Mouse (Mus musculus) MEL (cell line): ENCODE results near the gene Nrk. TPM values are rescaled to one million over a fixed set of nuclear protein-coding genes. Genes with fewer than 3 reads are reported as not detected.

Source experiments
- DNase-seq: peaks from one replicate; pipeline ENCODE4 v3.0.0; 2011; ENCODE audit warnings: low read depth, low spot score
- H3K27ac ChIP-seq: 2 replicates; pipeline ENCODE4 v1.5.1; 2012; ENCODE audit warnings: low read depth, mild to moderate bottlenecking, control low read depth, low read length, moderate library complexity; ENCODE audit not compliant: control insufficient read depth
- H3K27me3 ChIP-seq, 2 experiments: fragments of 150-350 bp in 1 of 2; sonication (generic) in 1 of 2; 2 replicates each; pipeline ENCODE4 v1.6.1; 2012; ENCODE audit warnings: low read length in 2 of 2, mild to moderate bottlenecking in 2 of 2, improper control_type of control experiment in 1 of 2, moderate library complexity in 1 of 2; ENCODE audit not compliant: insufficient read depth in 2 of 2, control insufficient read depth in 1 of 2
- H3K36me3 ChIP-seq, 2 experiments: 2 replicates each; pipeline ENCODE4 v1.6.1; 2012 to 2014; ENCODE audit warnings: low read length in 2 of 2, improper control_type of control experiment in 1 of 2, inconsistent platforms in 1 of 2, mild to moderate bottlenecking in 1 of 2; ENCODE audit not compliant: insufficient read depth in 2 of 2, control insufficient read depth in 1 of 2
- H3K4me1 ChIP-seq, 2 experiments: fragments of 150-350 bp in 1 of 2; sonication (generic) in 1 of 2; 2 replicates each; pipeline ENCODE4 v1.6.1; 2012; ENCODE audit warnings: low read length in 2 of 2, improper control_type of control experiment in 1 of 2, mild to moderate bottlenecking in 1 of 2; ENCODE audit not compliant: insufficient read depth in 2 of 2, control insufficient read depth in 1 of 2
- H3K4me3 ChIP-seq, 2 experiments: fragments of 150-350 bp in 1 of 2; sonication (generic) in 1 of 2; 2 replicates each; pipeline ENCODE4 v1.5.1; 2012; ENCODE audit warnings: low read depth in 2 of 2, low read length in 2 of 2, mild to moderate bottlenecking in 2 of 2, moderate library complexity in 2 of 2, control low read depth in 1 of 2, improper control_type of control experiment in 1 of 2; ENCODE audit not compliant: control insufficient read depth in 1 of 2, insufficient read depth in 1 of 2
- H3K79me2 ChIP-seq: 2 replicates; pipeline ENCODE4 v1.6.1; 2012; ENCODE audit warnings: mild to moderate bottlenecking, low read length, moderate library complexity; ENCODE audit not compliant: control insufficient read depth, poor library complexity, insufficient read depth
- H3K9ac ChIP-seq: 2 replicates; pipeline ENCODE4 v1.6.1; 2012; ENCODE audit warnings: low read depth, mild to moderate bottlenecking, control low read depth, low read length, moderate library complexity; ENCODE audit not compliant: control insufficient read depth, poor library complexity, severe bottlenecking
- H3K9me3 ChIP-seq: fragments of 150-350 bp; sonication (generic); replicated peaks from 2 replicates; pipeline ENCODE4 v1.6.1; 2012; ENCODE audit warnings: mild to moderate bottlenecking, low read length, improper control_type of control experiment, moderate library complexity; ENCODE audit not compliant: insufficient read depth
- CHD2 ChIP-seq: IDR thresholded peaks from 2 replicates; pipeline ENCODE4 v1.6.1; 2011; ENCODE audit warnings: low read length, improper control_type of control experiment
- E2F4 ChIP-seq: IDR thresholded peaks from 2 replicates; pipeline ENCODE4 v1.6.1; 2011; ENCODE audit warnings: low read depth, low read length, improper control_type of control experiment, borderline replicate concordance
- EP300 ChIP-seq, 2 experiments: IDR thresholded peaks; 2 replicates each; pipeline ENCODE4 v1.6.1; 2011; ENCODE audit warnings: improper control_type of control experiment in 2 of 2, low read length in 2 of 2, low read depth in 1 of 2, mild to moderate bottlenecking in 1 of 2
- ETS1 ChIP-seq: IDR thresholded peaks from 2 replicates; pipeline ENCODE4 v1.6.1; 2012; ENCODE audit warnings: low read depth, mild to moderate bottlenecking, inconsistent platforms, low read length, improper control_type of control experiment, moderate library complexity
- GABPA ChIP-seq: IDR thresholded peaks from 2 replicates; pipeline ENCODE4 v1.6.1; 2012; ENCODE audit warnings: low read depth, mild to moderate bottlenecking, inconsistent platforms, low read length, improper control_type of control experiment, moderate library complexity
- GATA1 ChIP-seq: IDR thresholded peaks from 2 replicates; pipeline ENCODE4 v1.6.1; 2011; ENCODE audit warnings: low read depth, low read length, improper control_type of control experiment
- HCFC1 ChIP-seq: IDR thresholded peaks from 2 replicates; pipeline ENCODE4 v1.6.1; 2012; ENCODE audit warnings: low read depth, mild to moderate bottlenecking, inconsistent platforms, low read length, improper control_type of control experiment, moderate library complexity
- JUND ChIP-seq: IDR thresholded peaks from 2 replicates; pipeline ENCODE4 v1.6.1; 2011; ENCODE audit warnings: low read depth, mild to moderate bottlenecking, improper control_type of control experiment, low read length
- MAX ChIP-seq: IDR thresholded peaks from 2 replicates; pipeline ENCODE4 v1.6.1; 2011; ENCODE audit warnings: low read length, improper control_type of control experiment
- MAZ ChIP-seq: IDR thresholded peaks from 2 replicates; pipeline ENCODE4 v1.6.1; 2012; ENCODE audit warnings: low read depth, mild to moderate bottlenecking, inconsistent platforms, low read length, improper control_type of control experiment
- MEF2A ChIP-seq: IDR thresholded peaks from 2 replicates; pipeline ENCODE4 v1.6.1; 2014; ENCODE audit warnings: low read depth, mild to moderate bottlenecking, inconsistent platforms, low read length, improper control_type of control experiment; ENCODE audit not compliant: poor library complexity, insufficient replicate concordance, severe bottlenecking; ENCODE audit errors: extremely low read depth
- MXI1 ChIP-seq: IDR thresholded peaks from 2 replicates; pipeline ENCODE4 v1.6.1; 2011; ENCODE audit warnings: mild to moderate bottlenecking, low read depth, low read length, improper control_type of control experiment
- NELFE ChIP-seq: IDR thresholded peaks from 2 replicates; pipeline ENCODE4 v1.6.1; 2011; ENCODE audit warnings: low read depth, low read length, improper control_type of control experiment
- POLR2A ChIP-seq, 2 experiments: IDR thresholded peaks; 2 replicates each; pipeline ENCODE4 v1.6.1; 2011 to 2012; ENCODE audit warnings: low read length in 2 of 2, mild to moderate bottlenecking in 2 of 2, control low read depth in 1 of 2, improper control_type of control experiment in 1 of 2, low read depth in 1 of 2, moderate library complexity in 1 of 2; ENCODE audit not compliant: control insufficient read depth in 1 of 2, insufficient read depth in 1 of 2, poor library complexity in 1 of 2
- POLR2AphosphoS2 ChIP-seq: IDR thresholded peaks from 2 replicates; pipeline ENCODE4 v1.6.1; 2011; ENCODE audit warnings: low read length, improper control_type of control experiment
- POLR2AphosphoS5 ChIP-seq: IDR thresholded peaks from 2 replicates; pipeline ENCODE4 v1.6.1; 2012; ENCODE audit warnings: low read depth, borderline replicate concordance, mild to moderate bottlenecking, inconsistent platforms, low read length, moderate library complexity, mixed read lengths
- RAD21 ChIP-seq: IDR thresholded peaks from 2 replicates; pipeline ENCODE4 v1.6.1; 2011; ENCODE audit warnings: mild to moderate bottlenecking, low read depth, low read length, improper control_type of control experiment
- RCOR1 ChIP-seq: IDR thresholded peaks from 2 replicates; pipeline ENCODE4 v1.6.1; 2012; ENCODE audit warnings: low read depth, mild to moderate bottlenecking, inconsistent platforms, low read length, improper control_type of control experiment
- SIN3A ChIP-seq: IDR thresholded peaks from 2 replicates; pipeline ENCODE4 v1.6.1; 2012; ENCODE audit warnings: low read length, improper control_type of control experiment, inconsistent platforms
- SMC3 ChIP-seq: IDR thresholded peaks from 2 replicates; pipeline ENCODE4 v1.6.1; 2011; ENCODE audit warnings: low read depth, low read length, improper control_type of control experiment
- TAL1 ChIP-seq: IDR thresholded peaks from 2 replicates; pipeline ENCODE4 v1.6.1; 2012; ENCODE audit warnings: mild to moderate bottlenecking, inconsistent platforms, low read length, moderate library complexity, mixed read lengths
- TCF12 ChIP-seq: IDR thresholded peaks from 2 replicates; pipeline ENCODE4 v1.6.1; 2014; ENCODE audit warnings: low read depth, mild to moderate bottlenecking, inconsistent platforms, low read length, improper control_type of control experiment, moderate library complexity
- ZC3H11A ChIP-seq: IDR thresholded peaks from 2 replicates; pipeline ENCODE4 v1.6.1; 2012; ENCODE audit warnings: low read depth, mild to moderate bottlenecking, inconsistent platforms, low read length, improper control_type of control experiment
- ZNF384 ChIP-seq: IDR thresholded peaks from 2 replicates; pipeline ENCODE4 v1.6.1; 2012; ENCODE audit warnings: low read depth, mild to moderate bottlenecking, inconsistent platforms, low read length, improper control_type of control experiment
- polyA plus RNA-seq, 2 experiments: library from polyadenylated mRNA; stranded (reverse) in 1 of 2; unstranded in 1 of 2; fragments of >175 nt in 1 of 2; fragments of >200 nt in 1 of 2; gene quantifications; 2 replicates each; pipeline versions ENCODE4 v1.2.1 to v1.2.4; 2012; ENCODE audit warnings: low replicate concordance in 2 of 2, low read depth in 1 of 2; ENCODE audit not compliant: insufficient read length in 2 of 2, insufficient read depth in 1 of 2, missing spikeins in 1 of 2
- total RNA-seq: library from RNA; depleted of rRNA; stranded (reverse); fragments of 300-350 nt; gene quantifications from 2 replicates; pipeline ENCODE4 v1.2.3, GENCODE M21; 2012; rRNA removed

Gene Nrk
- total RNA-seq: not detected in 2 replicates
- not detected for polyA plus RNA-seq

GRCm38 (mm10) chrX:138914041-138914776 lies at the start of gene Nrk:
Gene Nrk (plus strand): TSS chrX:138914430.
- Histone ChIP-seq H3K36me3 (no peaks in the 10 kb centered on the region), H3K4me1 (no peaks in the 10 kb centered on the region), H3K9me3 (no peaks in the 10 kb centered on the region), H3K4me3 (no peak within 1 kb of the TSS), H3K27ac (no peak within 1 kb of the TSS), H3K9ac (no peak within 1 kb of the TSS), H3K27me3 (no peaks in the 10 kb centered on the region), H3K79me2 (no peaks in the 10 kb centered on the region)
- TF ChIP-seq MXI1 (no peak), MEF2A (no peak), TCF12 (no peak), POLR2A (IDR thresholded peaks at IDR 0.05; ENCODE audit: control insufficient read depth in 1 of 2, insufficient read depth in 1 of 2, low read depth in 1 of 2, low read length in 2 of 2, poor library complexity in 1 of 2) (no peak), POLR2AphosphoS5 (no peak), ETS1 (no peak), NELFE (no peak), GATA1 (no peak), RCOR1 (no peak)
- DNase-seq: no peak

GRCm38 (mm10) chrX:138913366-138913765 lies 864 bp upstream of the Nrk start:
- no peak overlapping the region for H3K9ac ChIP-seq
- H3K4me3 ChIP-seq: no peak overlapping the region
- no peaks in the 10 kb centered on the region for H3K27me3 ChIP-seq
- H3K79me2 ChIP-seq: no peaks in the 10 kb centered on the region
- TF ChIP-seq TCF12 (no peak), MAX (no peak), GABPA (no peak), CHD2 (no peak), RCOR1 (no peak), MAZ (no peak), RAD21 (no peak), SIN3A (no peak), TAL1 (no peak), POLR2AphosphoS2 (no peak), ZNF384 (no peak), ETS1 (no peak), HCFC1 (no peak), EP300 (IDR thresholded peaks at IDR 0.05; ENCODE audit: low read depth in 1 of 2, low read length in 2 of 2) (no peak), ZC3H11A (no peak), JUND (no peak), E2F4 (no peak), SMC3 (no peak)
- TF ChIP-seq, all 39 proteins: peak for 0
- H3K4me1 ChIP-seq: no peaks in the 10 kb centered on the region
- no peak overlapping the region for H3K27ac ChIP-seq
- no peaks in the 10 kb centered on the region for H3K36me3 ChIP-seq
- no peak for DNase-seq
- no peaks in the 10 kb centered on the region for H3K9me3 ChIP-seq
